Mouse (Mus musculus): ENCODE data around the gene Arfgap2.

Gene Arfgap2

GRCm38 (mm10) chr2:91308680-91309079 is 43.9 kb downstream of the Arfgap2 start:
- no peak for DNase-seq (ENCODE audit: low spot score in 2 of 2)

DNA sequence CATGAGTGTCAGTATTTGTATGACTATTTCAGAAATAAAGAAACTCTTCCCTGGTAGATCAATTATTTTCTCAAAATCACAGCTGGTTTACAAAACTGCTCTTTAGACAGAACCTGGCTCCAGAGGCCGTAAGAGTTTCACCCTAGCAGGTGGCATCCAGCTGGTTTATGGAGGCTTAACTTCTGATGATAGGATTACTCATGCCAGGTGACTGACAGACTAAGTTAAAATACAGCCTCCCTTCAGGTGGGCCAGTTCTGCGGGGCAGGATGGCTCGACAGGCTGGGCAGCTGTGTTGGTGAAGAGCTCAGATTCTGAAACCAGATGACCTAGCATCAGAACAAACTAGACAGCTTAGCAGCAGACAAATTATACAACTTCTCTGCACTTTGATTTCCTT is 44.8 kb downstream of the Arfgap2 start:
- no peak for DNase-seq (ENCODE audit: low spot score in 2 of 2)

DNA sequence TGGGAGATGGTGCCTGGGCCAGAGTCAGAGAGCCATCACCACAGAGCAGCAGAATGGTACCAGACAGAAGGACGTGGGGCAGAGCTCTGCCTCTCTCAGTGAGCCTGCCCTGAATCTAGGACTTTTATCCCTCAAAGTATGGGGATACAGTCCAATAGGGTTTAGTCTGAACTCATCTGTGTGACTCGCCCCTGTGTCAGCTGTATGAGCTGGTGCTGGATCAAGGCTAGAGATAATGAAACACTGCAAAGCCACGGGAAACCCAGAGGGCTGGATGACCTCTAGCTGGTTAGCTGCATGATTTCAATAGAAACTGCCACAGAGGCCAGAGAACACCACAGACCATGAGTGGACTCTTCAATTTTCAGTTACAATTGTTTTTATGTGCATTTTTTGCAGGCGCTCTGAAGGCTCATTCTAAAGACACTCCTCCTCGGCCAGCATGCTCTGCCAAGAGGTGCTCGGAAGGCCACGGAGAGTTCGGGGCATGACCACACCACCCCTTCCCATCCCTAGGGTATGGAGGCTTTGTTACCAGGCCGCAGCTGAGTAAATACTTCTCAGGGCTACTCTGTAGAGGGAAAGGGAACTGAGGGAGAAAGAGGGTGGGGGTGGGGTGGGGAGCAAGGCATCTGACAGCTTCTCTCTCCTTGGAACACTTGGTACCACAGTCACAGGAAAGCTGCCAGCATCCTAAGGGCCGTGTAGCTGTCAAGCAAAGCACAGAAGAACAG is 48.0 kb downstream of the Arfgap2 start:
- no peak for DNase-seq (ENCODE audit: low spot score in 2 of 2)

GRCm38 (mm10) chr2:91314184-91314583 is 49.4 kb downstream of the Arfgap2 start:
- DNase-seq (ENCODE audit: low spot score in 2 of 2) = no peak

GRCm38 (mm10) chr2:91320559-91321529 is 56.1 kb downstream of the Arfgap2 start:
- DNase-seq (ENCODE audit: low spot score in 2 of 2) = no peak

GRCm38 (mm10) chr2:91321923-91322322 is 57.1 kb downstream of the Arfgap2 start:
- no peak for DNase-seq (ENCODE audit: low spot score in 2 of 2)

DNA sequence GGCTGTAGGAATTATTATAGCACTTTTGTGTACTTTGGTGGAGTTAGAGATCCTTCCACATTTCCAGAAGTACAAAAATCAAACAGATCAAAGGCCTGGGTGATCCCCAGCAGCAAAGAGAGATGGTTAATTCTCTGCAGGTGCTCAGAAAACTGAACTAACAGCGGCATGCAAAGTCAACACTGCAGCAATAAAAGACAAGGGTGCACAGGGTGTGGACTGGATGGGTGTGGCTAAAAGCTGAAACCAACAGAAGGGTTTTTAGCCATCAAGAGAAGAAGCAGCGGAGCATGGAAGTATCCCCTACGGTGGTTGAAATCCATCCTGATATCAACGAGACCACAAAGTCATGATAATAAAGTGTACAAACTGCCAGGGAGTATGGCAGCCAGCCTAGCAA is 57.7 kb downstream of the Arfgap2 start:
- no peak for DNase-seq (ENCODE audit: low spot score in 2 of 2)

DNA sequence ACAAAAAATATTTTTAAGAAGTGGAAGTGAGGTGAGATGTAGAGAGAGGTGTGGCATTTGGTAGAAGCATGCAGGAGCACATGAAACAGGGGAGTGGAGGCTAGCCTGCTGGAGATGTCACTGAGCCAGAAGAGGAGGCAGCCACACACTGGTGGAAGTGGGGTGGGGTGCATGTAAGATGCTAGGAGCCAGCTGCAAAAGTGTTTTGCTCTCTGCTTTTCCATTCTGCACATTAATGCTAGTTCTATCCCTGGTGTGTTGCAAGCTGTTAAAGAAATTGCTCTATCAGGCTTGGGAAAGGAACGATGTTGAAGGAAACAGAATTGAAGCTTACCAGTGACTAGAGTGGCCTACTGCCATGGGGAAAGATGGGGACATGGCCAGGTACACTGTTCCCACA is 59.6 kb downstream of the Arfgap2 start:
- DNase-seq (ENCODE audit: low spot score in 2 of 2) = no peak

DNA sequence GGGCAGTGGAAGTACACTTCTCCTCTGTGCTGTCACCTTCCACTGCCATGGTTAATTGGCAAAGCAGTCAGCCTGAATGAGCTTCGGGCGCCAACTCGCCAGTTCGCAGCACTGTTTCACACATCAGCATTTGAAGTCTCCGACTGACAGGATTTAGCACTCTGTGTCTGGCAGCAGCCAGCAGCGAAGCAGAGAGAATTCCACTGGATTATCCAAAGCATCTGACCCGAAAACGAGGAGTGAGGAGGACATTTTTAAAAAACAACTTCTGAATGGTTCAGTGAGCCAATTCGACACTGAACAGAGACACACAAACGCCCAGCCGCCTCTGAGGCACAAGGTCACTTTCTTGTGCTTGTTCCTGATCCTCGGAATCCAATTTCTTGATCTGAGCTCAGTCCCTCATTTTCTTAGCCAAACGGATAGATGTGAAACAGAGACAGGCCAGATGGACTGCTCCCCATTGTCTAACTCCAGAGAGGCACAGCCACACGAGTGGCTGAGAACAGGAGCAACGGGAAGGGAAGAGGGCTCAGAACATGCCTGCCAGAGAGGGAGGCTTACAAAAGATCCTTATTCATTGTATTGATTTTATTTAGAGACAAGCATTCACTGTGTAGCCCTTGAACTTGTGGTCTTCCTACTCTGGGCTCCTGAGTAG is 60.1 kb downstream of the Arfgap2 start:
- DNase-seq (ENCODE audit: low spot score in 2 of 2) = no peak
